ENCODE assay signal across 30 mouse cellular contexts in genomic region chr4:154623241-154623640, GRCm38 (mm10). TPM values are rescaled to one million over a fixed set of nuclear protein-coding genes. Genes with fewer than 3 reads are reported as not detected.
"Had no signal": no experiment of that assay in that cellular context is flagged by ENCODE, and none has a peak within 500 bp of the region (broad histone marks: within the 10 kb centered on the region; RNA-seq: fewer than 3 reads in every experiment).

No protein-coding gene starts in this region.

- H3K36me3 ChIP-seq: limb, embryonic 13.5 days; liver, embryonic 12.5 days; liver, embryonic 15.5 days; lung, embryonic 15.5 days; midbrain, embryonic 12.5 days; midbrain, embryonic 15.5 days; neural tube, embryonic 12.5 days; neural tube, embryonic 15.5 days had no signal

- ATAC-seq: liver, embryonic 12.5 days; midbrain, embryonic 15.5 days had no signal

- H3K27me3 ChIP-seq: liver, embryonic 15.5 days; lung, embryonic 15.5 days had no signal

- H3K9me3 ChIP-seq: limb, embryonic 10.5 days; limb, embryonic 13.5 days; liver, embryonic 12.5 days; liver, embryonic 15.5 days; lung, embryonic 15.5 days; megakaryocyte, embryonic 14.5 days; midbrain, embryonic 12.5 days; midbrain, embryonic 15.5 days; neural tube, embryonic 12.5 days; neural tube, embryonic 15.5 days had no signal

- H3K27ac ChIP-seq: kidney, postnatal 0 days; layer of hippocampus, adult 2 months; limb, embryonic 10.5 days; limb, embryonic 13.5 days; liver, embryonic 12.5 days; liver, embryonic 15.5 days; lung, embryonic 15.5 days; midbrain, embryonic 12.5 days; midbrain, embryonic 15.5 days; neural tube, embryonic 12.5 days; neural tube, embryonic 15.5 days; stomach, postnatal 0 days had no signal

- H3K4me3 ChIP-seq: layer of hippocampus, adult 2 months; limb, embryonic 10.5 days; limb, embryonic 13.5 days; liver, embryonic 12.5 days; liver, embryonic 15.5 days; lung, embryonic 15.5 days; megakaryocyte, embryonic 14.5 days; midbrain, embryonic 12.5 days; midbrain, embryonic 15.5 days; neural tube, embryonic 12.5 days; neural tube, embryonic 15.5 days had no signal

- DNase-seq: kidney, postnatal 25 days; layer of hippocampus, adult 9-11 months; liver; lung, adult 18-20 months; lung, postnatal 10 days; lung, postnatal 36 days; right cerebral cortex, adult 18-20 months; right cerebral cortex, postnatal 14 days; right cerebral cortex, postnatal 4 days; thymus, postnatal 25 days had no signal

- H3K4me2 ChIP-seq: limb, embryonic 13.5 days; liver, embryonic 12.5 days; liver, embryonic 15.5 days; lung, embryonic 15.5 days; midbrain, embryonic 12.5 days; midbrain, embryonic 15.5 days; neural tube, embryonic 12.5 days; neural tube, embryonic 15.5 days had no signal

- H3K4me1 ChIP-seq: megakaryocyte, embryonic 14.5 days had no signal

- H3K9ac ChIP-seq: limb, embryonic 13.5 days; liver, embryonic 12.5 days; liver, embryonic 15.5 days; lung, embryonic 15.5 days; midbrain, embryonic 12.5 days; midbrain, embryonic 15.5 days; neural tube, embryonic 12.5 days; neural tube, embryonic 15.5 days had no signal

RNA-seq across cellular contexts. Expression of gene Actrt2, which starts 44.4 kb away (rescaled TPM):
- total RNA-seq: layer of hippocampus, adult 2 months; layer of hippocampus, postnatal 25 days; left cerebral cortex, adult 18-20 months; left cerebral cortex, postnatal 25 days had no signal
- polyA plus RNA-seq: kidney, embryonic 14.5 days; kidney, postnatal 0 days; large intestine, adult 2 months; limb, embryonic 10.5 days; limb, embryonic 13.5 days; liver, embryonic 12.5 days; liver, embryonic 15.5 days; lung, embryonic 15.5 days; midbrain, embryonic 12.5 days; midbrain, embryonic 15.5 days; neural tube, embryonic 12.5 days; neural tube, embryonic 15.5 days; stomach, embryonic 14.5 days; stomach, postnatal 0 days; thymus, postnatal 0 days had no signal
